Mouse (Mus musculus) leukemia stem cell, adult 10-12 weeks (primary cell): Measurements from ENCODE around the gene Tomm7. TPM values are rescaled to one million over a fixed set of nuclear protein-coding genes. Genes with fewer than 3 reads are reported as not detected.

Experiments used
- polyA plus RNA-seq: library from polyadenylated mRNA; stranded (reverse); fragments of >175 nt; gene quantifications from 2 replicates; pipeline ENCODE4 v1.2.3, GENCODE M21; 2012; ENCODE audit warnings: low replicate concordance

Gene Tomm7
- polyA plus RNA-seq, result 1.1 and 4.0 TPM in 2 replicates

GRCm38 (mm10) chr5:23843674-23844530 lies at the start of gene Tomm7:
Tomm7 (minus strand) TSS chr5:23844161.

Other genes starting within 250 kb of the Tomm7 start
- gene Srpk2, start 159.5 kb downstream of the Tomm7 start, polyA plus RNA-seq, result 2.3 and 2.6 TPM in 2 replicates
- 3.4 and 9.2 TPM in 2 replicates for gene Pus7, start 60.5 kb downstream of the Tomm7 start, polyA plus RNA-seq
- 3.1 and 4.5 TPM in 2 replicates for gene Rint1, start 56.5 kb downstream of the Tomm7 start, polyA plus RNA-seq
- 5.8 and 14.9 TPM in 2 replicates for gene Fam126a, start 186.5 kb upstream of the Tomm7 start, polyA plus RNA-seq